Mouse (Mus musculus): ENCODE measurements around the gene Slc47a2. TPM values are rescaled to one million over a fixed set of nuclear protein-coding genes. Genes with fewer than 3 reads are reported as not detected.

Gene Slc47a2
- polyA plus RNA-seq, 1 experiment from 2014 or later: 0.03 TPM

DNA sequence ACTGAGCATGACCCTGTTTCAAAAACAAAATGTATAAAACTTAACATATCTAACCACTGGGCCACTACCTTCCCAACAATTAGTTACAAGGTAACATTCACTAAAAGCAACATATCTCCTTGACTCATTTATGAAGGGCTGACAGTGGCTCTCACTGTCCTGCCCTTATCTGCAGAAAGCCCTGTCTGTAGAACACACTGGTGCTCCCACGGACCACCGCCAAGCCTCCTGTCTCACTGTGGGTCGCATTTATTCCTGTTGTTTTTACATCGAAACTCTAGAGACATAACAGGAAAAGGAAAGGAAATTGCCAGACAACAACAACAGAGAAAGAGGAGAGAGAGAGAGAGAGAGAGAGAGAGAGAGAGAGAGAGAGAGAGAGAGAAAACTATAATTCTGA, 1.4 kb downstream of the Slc47a2 start:
- Histone ChIP-seq H3K9ac (no peak overlapping the region), H3K27ac (replicated peaks) (no peak overlapping the region), H3K4me2 (no peak overlapping the region), H3K36me3 (replicated peaks) (no peaks in the 10 kb centered on the region), H3K4me1 (replicated peaks) (0 out of 2 replicates have a peak, but pooled peaks cover 5% of the 10 kb centered on the region), H3K27me3 (peaks cover 59% of the 10 kb centered on the region), H3K4me3 (replicated peaks) (no peak overlapping the region), H3K9me3 (replicated peaks) (no peaks in the 10 kb centered on the region)
- no peak for ATAC-seq (ENCODE audit: insufficient read depth)
- 50% methylated on average over 4 of the region's 4 CpGs for WGBS (ENCODE audit: insufficient replicate concordance)

GRCm38 (mm10) chr11:61340374-61340773, 2.3 kb downstream of the Slc47a2 start:
- Histone ChIP-seq H3K9ac (no peak overlapping the region), H3K4me1 (replicated peaks) (0 out of 2 replicates have a peak, but pooled peaks cover 5% of the 10 kb centered on the region), H3K4me2 (no peak overlapping the region), H3K36me3 (replicated peaks) (no peaks in the 10 kb centered on the region), H3K27me3 (peaks cover 55% of the 10 kb centered on the region), H3K4me3 (replicated peaks) (no peak overlapping the region), H3K27ac (replicated peaks) (no peak overlapping the region), H3K9me3 (replicated peaks) (no peaks in the 10 kb centered on the region)
- no peak for ATAC-seq (ENCODE audit: insufficient read depth)
- 44% methylated on average over 4 of the region's 4 CpGs for WGBS (ENCODE audit: insufficient replicate concordance)

DNA sequence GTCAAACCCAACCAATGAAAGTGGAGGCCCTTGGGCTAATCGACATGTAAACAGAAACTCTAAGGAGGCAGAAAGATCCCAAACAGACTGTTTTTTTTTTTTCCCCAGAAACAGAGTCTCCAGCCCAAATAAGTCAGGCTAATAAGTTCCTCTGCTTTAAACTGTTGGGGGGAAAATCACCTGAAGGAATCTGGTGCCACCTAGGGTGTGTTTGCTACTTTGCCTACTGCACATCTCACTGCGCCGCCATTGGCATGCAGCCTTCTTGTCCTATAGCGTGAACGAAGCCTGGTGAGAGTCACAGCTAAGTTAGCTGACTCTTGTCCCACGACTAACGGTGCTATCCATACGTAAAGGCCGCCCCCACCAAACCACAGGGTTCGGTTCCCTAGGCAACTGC, 5.1 kb downstream of the Slc47a2 start:
- no peak overlapping the region for H3K4me2 ChIP-seq
- WGBS (ENCODE audit: insufficient replicate concordance): 59% methylated on average over 10 of the region's 10 CpGs
- no peak overlapping the region for H3K27ac ChIP-seq (replicated peaks)
- H3K27me3 ChIP-seq: peaks cover 30% of the 10 kb centered on the region
- H3K4me1 ChIP-seq (replicated peaks): 0 out of 2 replicates have a peak, but pooled peaks cover 3% of the 10 kb centered on the region
- H3K9me3 ChIP-seq (replicated peaks): no peaks in the 10 kb centered on the region
- no peak overlapping the region for H3K9ac ChIP-seq
- no peak overlapping the region for H3K4me3 ChIP-seq (replicated peaks)
- ATAC-seq (ENCODE audit: insufficient read depth): no peak
- no peaks in the 10 kb centered on the region for H3K36me3 ChIP-seq (replicated peaks)

DNA sequence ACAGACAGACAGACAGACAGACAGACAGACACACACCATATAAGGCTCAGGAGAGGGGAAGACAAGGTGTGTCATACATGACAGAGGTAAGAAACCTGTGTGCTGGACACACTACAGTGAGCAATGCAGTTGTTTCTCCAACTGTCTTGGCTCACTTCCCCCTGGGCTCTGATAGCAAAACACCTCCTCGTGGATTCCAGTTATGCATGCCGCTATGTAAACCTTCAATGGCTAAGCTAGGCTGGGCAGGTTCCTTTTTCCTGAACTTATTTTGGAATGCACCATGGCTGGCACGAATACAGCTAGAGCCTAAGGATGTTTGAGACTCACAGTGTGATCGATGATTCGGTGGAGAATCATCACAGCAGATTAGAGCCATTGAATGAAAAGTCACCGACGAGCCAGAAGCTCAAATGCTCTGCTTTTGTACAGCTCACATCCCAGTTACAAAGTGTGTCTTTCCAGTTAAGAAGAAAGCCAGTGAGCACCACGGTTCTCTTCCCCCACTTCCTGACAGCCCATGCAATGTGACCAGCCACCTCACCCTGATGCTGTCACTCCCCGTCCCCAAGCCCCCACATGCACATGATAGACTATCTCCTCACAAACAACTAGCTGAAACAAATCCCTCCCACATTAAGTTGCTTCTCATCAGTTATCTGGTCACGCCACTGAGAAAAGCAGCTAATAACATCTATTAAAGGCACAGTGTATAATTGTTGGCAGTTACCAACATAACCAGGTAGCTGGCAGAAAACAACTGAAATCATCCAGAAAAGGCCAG, 21.6 kb downstream of the Slc47a2 start:
- H3K36me3 ChIP-seq (replicated peaks): no peaks in the 10 kb centered on the region
- H3K27me3 ChIP-seq: no peaks in the 10 kb centered on the region
- peaks cover 8% of the 10 kb centered on the region for H3K4me1 ChIP-seq (replicated peaks)
- H3K9ac ChIP-seq: no peak overlapping the region
- no peak overlapping the region for H3K4me2 ChIP-seq
- no peak overlapping the region for H3K27ac ChIP-seq (replicated peaks)
- no peak overlapping the region for H3K4me3 ChIP-seq (replicated peaks)
- no peak for ATAC-seq (ENCODE audit: insufficient read depth)
- no peaks in the 10 kb centered on the region for H3K9me3 ChIP-seq (replicated peaks)
- WGBS (ENCODE audit: insufficient replicate concordance): 48% methylated on average over 10 of the region's 10 CpGs

DNA sequence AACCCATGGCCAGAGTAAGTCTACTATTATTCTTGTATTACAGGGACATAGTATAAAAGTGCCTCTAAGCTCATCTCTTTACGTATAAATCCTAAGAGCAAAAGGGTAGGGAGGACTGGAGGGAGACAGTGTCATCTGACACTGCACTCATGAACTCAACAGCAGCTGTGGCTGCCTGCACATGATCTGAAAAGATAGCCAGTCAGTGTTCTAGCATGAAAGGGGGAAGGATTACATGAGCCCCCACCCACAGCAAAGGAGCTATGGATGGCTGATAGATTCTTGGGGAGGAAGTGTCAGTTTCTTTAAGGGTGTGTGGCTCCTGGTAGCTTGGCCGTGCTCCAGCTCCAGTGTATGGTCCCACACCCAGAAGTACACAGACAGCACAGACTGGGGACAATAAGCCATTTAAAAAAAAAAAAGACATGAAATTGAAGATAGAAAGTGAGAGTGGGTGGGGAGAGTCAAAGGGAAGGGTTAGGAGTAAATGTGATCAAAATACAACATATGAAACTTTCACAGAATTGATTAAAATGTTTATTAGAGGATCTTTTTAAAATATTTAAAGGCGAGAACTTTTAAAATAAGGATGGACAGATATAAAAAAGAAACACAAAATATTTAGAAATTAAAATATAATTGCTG, 22.6 kb downstream of the Slc47a2 start:
- Histone ChIP-seq H3K4me2 (no peak overlapping the region), H3K27ac (replicated peaks) (no peak overlapping the region), H3K27me3 (no peaks in the 10 kb centered on the region), H3K9ac (no peak overlapping the region), H3K4me1 (replicated peaks) (peaks cover 8% of the 10 kb centered on the region), H3K4me3 (replicated peaks) (no peak overlapping the region), H3K36me3 (replicated peaks) (no peaks in the 10 kb centered on the region), H3K9me3 (replicated peaks) (no peaks in the 10 kb centered on the region)
- ATAC-seq (ENCODE audit: insufficient read depth): peak; percentile 31; the same call in 1 of the 2 replicates
- WGBS (ENCODE audit: insufficient replicate concordance): 42% methylated on average over 3 of the region's 3 CpGs

- no peak overlapping the region for H3K9ac ChIP-seq
- no peaks in the 10 kb centered on the region for H3K36me3 ChIP-seq (replicated peaks)
- H3K9me3 ChIP-seq (replicated peaks): no peaks in the 10 kb centered on the region
- H3K27ac ChIP-seq (replicated peaks): no peak overlapping the region
- no peak for ATAC-seq (ENCODE audit: insufficient read depth)
- no peak overlapping the region for H3K4me2 ChIP-seq
- no peaks in the 10 kb centered on the region for H3K27me3 ChIP-seq
- no peak overlapping the region for H3K4me3 ChIP-seq (replicated peaks)
- 44% methylated on average over 12 of the region's 12 CpGs for WGBS (ENCODE audit: insufficient replicate concordance)
- peaks cover 8% of the 10 kb centered on the region for H3K4me1 ChIP-seq (replicated peaks)
These were observed 23.3 kb downstream of the Slc47a2 start for GRCm38 (mm10) chr11:61319233-61319922.

DNA sequence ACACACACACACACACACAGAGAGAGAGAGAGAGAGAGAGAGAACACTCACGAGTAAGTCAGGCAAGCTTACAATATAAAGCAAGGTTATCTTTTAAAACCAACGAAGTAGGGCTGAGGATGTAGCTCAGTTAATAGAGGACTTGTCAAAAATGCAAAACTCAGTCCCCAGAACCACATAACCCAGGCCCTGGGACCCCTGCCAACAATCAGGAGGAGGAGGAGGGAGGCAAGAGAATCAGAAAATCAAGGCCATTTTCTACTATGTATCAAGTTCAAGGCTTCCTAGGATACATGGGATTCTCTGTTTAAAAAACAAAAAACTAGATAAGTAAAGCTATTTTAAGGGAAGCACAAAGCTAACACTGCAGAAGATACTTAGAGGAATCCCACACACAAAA, 25.8 kb downstream of the Slc47a2 start:
- H3K27me3 ChIP-seq: no peaks in the 10 kb centered on the region
- H3K36me3 ChIP-seq (replicated peaks): no peaks in the 10 kb centered on the region
- 48% methylated on average over 2 of the region's 2 CpGs for WGBS (ENCODE audit: insufficient replicate concordance)
- peaks cover 12% of the 10 kb centered on the region for H3K4me1 ChIP-seq (replicated peaks)
- no peaks in the 10 kb centered on the region for H3K9me3 ChIP-seq (replicated peaks)
- H3K9ac ChIP-seq: no peak overlapping the region
- ATAC-seq (ENCODE audit: insufficient read depth): no peak
- H3K4me3 ChIP-seq (replicated peaks): no peak overlapping the region
- H3K4me2 ChIP-seq: no peak overlapping the region
- H3K27ac ChIP-seq (replicated peaks): no peak overlapping the region

DNA sequence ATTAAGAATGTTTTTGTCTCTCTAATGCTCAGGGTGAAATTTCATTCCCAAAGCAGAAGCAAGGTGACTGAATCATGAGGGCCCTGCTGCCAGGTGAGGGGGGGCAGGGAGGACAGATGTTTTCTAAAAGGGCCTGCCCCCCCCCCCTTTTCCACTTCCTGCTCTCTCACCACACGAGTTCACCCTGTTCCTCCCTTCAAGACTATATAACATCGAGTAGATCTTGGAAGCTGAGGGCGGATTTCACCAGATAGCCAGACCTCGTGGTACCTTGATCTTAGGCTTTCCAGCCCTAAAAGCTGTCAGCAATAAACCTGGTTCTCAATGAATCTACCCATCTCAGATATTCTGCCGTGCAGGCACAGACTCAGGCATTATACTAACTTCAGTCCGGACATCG, 32.3 kb downstream of the Slc47a2 start:
- Histone ChIP-seq H3K27ac (replicated peaks) (no peak overlapping the region), H3K9ac (no peak overlapping the region), H3K36me3 (replicated peaks) (no peaks in the 10 kb centered on the region), H3K27me3 (no peaks in the 10 kb centered on the region), H3K4me1 (replicated peaks) (peaks cover 17% of the 10 kb centered on the region), H3K9me3 (replicated peaks) (no peaks in the 10 kb centered on the region), H3K4me3 (replicated peaks) (no peak overlapping the region), H3K4me2 (peak overlapping the region; percentile 36; the same call in 1 of the 2 replicates)
- WGBS (ENCODE audit: insufficient replicate concordance): 45% methylated on average over 7 of the region's 7 CpGs
- ATAC-seq (ENCODE audit: insufficient read depth): no peak

- 51% methylated on average over 12 of the region's 12 CpGs for WGBS (ENCODE audit: insufficient replicate concordance)
- no peak overlapping the region for H3K4me2 ChIP-seq
- H3K36me3 ChIP-seq (replicated peaks): no peaks in the 10 kb centered on the region
- ATAC-seq (ENCODE audit: insufficient read depth): no peak
- no peaks in the 10 kb centered on the region for H3K9me3 ChIP-seq (replicated peaks)
- no peak overlapping the region for H3K27ac ChIP-seq (replicated peaks)
- H3K4me3 ChIP-seq (replicated peaks): no peak overlapping the region
- H3K27me3 ChIP-seq: no peaks in the 10 kb centered on the region
- H3K9ac ChIP-seq: no peak overlapping the region
- H3K4me1 ChIP-seq (replicated peaks): peaks cover 17% of the 10 kb centered on the region
These were observed 32.8 kb downstream of the Slc47a2 start for GRCm38 (mm10) chr11:61309831-61310230.

DNA sequence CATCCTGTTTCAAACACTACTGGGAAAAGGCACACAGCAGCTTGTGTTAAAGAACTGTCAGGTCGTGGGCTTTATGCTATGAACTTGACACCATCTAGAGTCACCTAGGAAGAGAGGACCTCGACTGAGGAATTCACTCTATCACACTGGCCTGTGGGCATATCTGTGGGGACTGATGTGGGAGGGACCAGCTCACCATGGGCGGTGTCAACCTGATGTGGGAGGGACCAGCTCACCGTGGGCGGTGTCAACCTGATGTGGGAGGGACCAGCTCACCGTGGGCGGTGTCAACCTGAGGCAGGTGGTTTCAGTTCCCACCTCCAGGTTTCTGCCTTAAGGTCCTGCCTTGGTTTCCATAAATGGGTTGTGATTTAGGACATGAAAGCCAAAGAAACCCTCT, 34.9 kb downstream of the Slc47a2 start:
- no peak for ATAC-seq (ENCODE audit: insufficient read depth)
- H3K9ac ChIP-seq: no peak overlapping the region
- no peaks in the 10 kb centered on the region for H3K27me3 ChIP-seq
- H3K36me3 ChIP-seq (replicated peaks): no peaks in the 10 kb centered on the region
- H3K4me3 ChIP-seq (replicated peaks): no peak overlapping the region
- no peak overlapping the region for H3K27ac ChIP-seq (replicated peaks)
- peaks cover 13% of the 10 kb centered on the region for H3K4me1 ChIP-seq (replicated peaks)
- H3K9me3 ChIP-seq (replicated peaks): no peaks in the 10 kb centered on the region
- H3K4me2 ChIP-seq: no peak overlapping the region
- 29% methylated on average over 7 of the region's 7 CpGs for WGBS (ENCODE audit: insufficient replicate concordance)

GRCm38 (mm10) chr11:61305377-61305776, 37.3 kb downstream of the Slc47a2 start:
- Histone ChIP-seq H3K4me1 (replicated peaks) (peaks cover 13% of the 10 kb centered on the region), H3K36me3 (replicated peaks) (no peaks in the 10 kb centered on the region), H3K4me3 (replicated peaks) (no peak overlapping the region), H3K4me2 (no peak overlapping the region), H3K27me3 (no peaks in the 10 kb centered on the region), H3K9ac (no peak overlapping the region), H3K27ac (replicated peaks) (no peak overlapping the region), H3K9me3 (replicated peaks) (no peaks in the 10 kb centered on the region)
- 68% methylated on average over 4 of the region's 4 CpGs for WGBS (ENCODE audit: insufficient replicate concordance)
- ATAC-seq (ENCODE audit: insufficient read depth): no peak

Data from liver, embryonic 15.5 days (tissue).